Mouse (Mus musculus) limb, embryonic 14.5 days (tissue): Measurements from ENCODE around the gene Slc24a3. TPM values are rescaled to one million over a fixed set of nuclear protein-coding genes. Genes with fewer than 3 reads are reported as not detected.
A peak's percentile ranks its signal among the peaks of the same experiment; 100 is the strongest.

Experiments
- ATAC-seq: fragments of 200-750 bp; cut with Nextera tagmentation; 2 replicates; pipeline ENCODE4 v1.8.0; 2017; ENCODE audit warnings: low read depth, moderate number of reproducible peaks, moderate TSS enrichment; ENCODE audit not compliant: low FRiP score
- DNase-seq: peaks from one replicate; pipeline ENCODE4 v3.0.0-alpha.2; 2015; ENCODE audit warnings: low spot score
- H3K27ac ChIP-seq: fragments of 300-500 bp; sonication (generic); replicated peaks from 2 replicates; pipeline ENCODE4 v1.5.1; 2014; ENCODE audit warnings: low read depth, mild to moderate bottlenecking, low read length, moderate library complexity, mixed read lengths
- H3K27me3 ChIP-seq: fragments of 300-500 bp; sonication (generic); 2 replicates; pipeline ENCODE4 v1.6.1; 2014; ENCODE audit warnings: low read length, mixed read lengths; ENCODE audit not compliant: control insufficient read depth, insufficient read depth
- H3K36me3 ChIP-seq: fragments of 300-500 bp; sonication (generic); 2 replicates; pipeline ENCODE4 v1.6.1; 2014; ENCODE audit warnings: mild to moderate bottlenecking, low read length, moderate library complexity, mixed read lengths; ENCODE audit not compliant: control insufficient read depth, insufficient read depth
- H3K4me1 ChIP-seq: fragments of 300-500 bp; sonication (generic); 2 replicates; pipeline ENCODE4 v1.6.1; 2014; ENCODE audit warnings: antibody characterized with exemption, low read length, mixed read lengths; ENCODE audit not compliant: control insufficient read depth, insufficient read depth
- H3K4me2 ChIP-seq: fragments of 300-500 bp; sonication (generic); replicated peaks from 2 replicates; pipeline ENCODE4 v1.6.1; 2014; ENCODE audit warnings: low read depth, mild to moderate bottlenecking, low read length, moderate library complexity; ENCODE audit not compliant: severe bottlenecking
- H3K4me3 ChIP-seq: fragments of 300-500 bp; sonication (generic); replicated peaks from 2 replicates; pipeline ENCODE4 v1.5.1; 2014; ENCODE audit warnings: low read length
- H3K9ac ChIP-seq: fragments of 300-500 bp; sonication (generic); 2 replicates; pipeline ENCODE4 v1.6.1; 2014; ENCODE audit warnings: mild to moderate bottlenecking, low read depth, low read length, moderate library complexity; ENCODE audit not compliant: severe bottlenecking
- H3K9me3 ChIP-seq: fragments of 300-500 bp; sonication (generic); 2 replicates; pipeline ENCODE4 v1.6.1; 2016; ENCODE audit warnings: low read length; ENCODE audit not compliant: control insufficient read depth
- POLR2A ChIP-seq: fragments of 200-500 bp; IDR thresholded peaks from 2 replicates; pipeline ENCODE4 v1.8.0; 2012; ENCODE audit warnings: inconsistent platforms, mild to moderate bottlenecking, moderate library complexity, borderline replicate concordance; ENCODE audit not compliant: insufficient read depth, insufficient read length; ENCODE audit errors: extremely low read depth
- WGBS: fragments of 180-500 bp; shearing (Covaris S2); extraction: QIAGEN DNeasy Blood & Tissue Kit; methylation state at CpG from one replicate; pipeline ENCODE4 v1.1.7; 2014; 5-methylcytosine and 5-hydroxymethylcytosine counted together
- polyA plus RNA-seq, 2 experiments: library from polyadenylated mRNA; depleted of rRNA in 1 of 2; stranded (reverse) in 1 of 2; unstranded in 1 of 2; fragments of >200 nt; fragmentation: Nextera tagmentation in 1 of 2; extraction: Ambion mirVana in 1 of 2; gene quantifications; 2 replicates each; pipeline versions ENCODE4 v1.2.1 to v1.2.3; 2012 to 2014

Slc24a3 gene
- polyA plus RNA-seq, 2 experiments: 4.7 to 7.4 TPM

DNA sequence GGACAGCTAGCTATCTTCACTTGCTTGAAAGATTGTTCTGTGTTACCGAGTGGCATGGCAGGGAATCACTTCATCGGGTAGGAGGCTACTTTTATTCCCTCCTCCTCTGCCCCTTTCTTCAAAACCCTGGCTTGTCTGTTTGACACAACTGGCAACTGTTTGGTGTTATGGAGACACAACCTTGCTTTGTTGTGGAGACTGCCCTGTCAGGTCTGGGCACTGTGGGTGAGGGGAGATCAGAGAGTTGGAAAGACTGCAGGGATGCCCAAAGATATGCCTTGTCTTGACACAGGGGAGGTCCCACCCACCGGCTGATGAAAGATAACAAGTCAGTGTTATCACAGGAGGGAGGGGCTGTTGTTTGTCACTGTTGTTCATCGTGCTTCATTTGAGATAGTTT is 3.0 kb upstream of the Slc24a3 start:
- DNase-seq: no peak
- Histone ChIP-seq H3K9ac (no peak overlapping the region), H3K4me1 (peaks cover 7% of the 10 kb centered on the region; the same call in 1 of the 2 replicates), H3K9me3 (no peaks in the 10 kb centered on the region), H3K27ac (no peak overlapping the region), H3K4me2 (no peak overlapping the region), H3K4me3 (no peak overlapping the region), H3K36me3 (no peaks in the 10 kb centered on the region), H3K27me3 (peaks cover 6% of the 10 kb centered on the region; the same call in 1 of the 2 replicates)
- 58% methylated on average over 4 of the region's 4 CpGs for WGBS
- TF ChIP-seq POLR2A: no peak
- no peak for ATAC-seq

DNA sequence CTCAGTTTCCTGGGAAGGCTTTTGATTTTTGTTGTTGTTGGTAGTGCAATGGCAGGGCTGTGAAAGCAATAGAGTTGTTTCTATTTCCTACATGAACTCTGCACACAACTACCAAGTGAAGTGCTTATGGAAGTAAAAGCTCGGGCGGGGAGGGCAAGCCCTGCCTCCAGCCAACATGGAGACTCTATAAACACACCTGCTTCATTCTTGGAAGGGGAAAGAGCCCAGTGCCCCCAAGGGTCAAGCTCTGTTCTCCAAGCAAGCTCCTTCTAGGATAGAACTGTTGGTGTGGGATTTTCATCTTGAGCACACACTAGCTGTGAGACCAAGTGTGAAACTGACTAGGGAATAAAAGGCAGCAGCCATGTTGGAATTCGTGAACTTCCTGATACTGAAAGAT is 2.5 kb upstream of the Slc24a3 start:
- no peaks in the 10 kb centered on the region for H3K9me3 ChIP-seq
- H3K4me1 ChIP-seq: peaks cover 7% of the 10 kb centered on the region; the same call in 1 of the 2 replicates

DNA sequence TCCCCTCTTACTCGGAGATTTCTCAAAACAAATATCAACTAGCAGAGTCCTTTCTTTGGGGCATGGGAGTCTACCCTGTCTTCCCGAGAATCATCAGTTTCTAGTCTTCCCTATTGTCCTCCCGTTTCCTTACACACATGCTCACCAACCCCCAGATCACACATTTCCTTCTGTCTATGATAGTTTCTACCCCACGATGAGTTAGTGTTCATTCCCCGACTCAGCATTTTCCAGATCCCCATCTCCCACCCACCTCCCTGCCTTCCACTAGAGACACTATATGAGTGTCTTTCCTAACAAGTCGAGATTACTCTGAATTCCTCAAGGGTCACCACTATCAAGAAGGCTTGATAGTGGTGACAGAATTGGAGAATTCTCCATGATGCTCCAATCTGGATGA is 1.7 kb upstream of the Slc24a3 start:
- ATAC-seq: no peak
- WGBS: 88% methylated on average over 6 of the region's 6 CpGs

More for the DNA sequence above, 2.5 kb upstream of the Slc24a3 start:
- H3K27me3 ChIP-seq: peaks cover 11% of the 10 kb centered on the region
- no peaks in the 10 kb centered on the region for H3K36me3 ChIP-seq
- H3K4me3 ChIP-seq: no peak overlapping the region
- H3K4me2 ChIP-seq: no peak overlapping the region
- 90% methylated on average over 3 of the region's 3 CpGs for WGBS
- no peak for TF ChIP-seq POLR2A
- no peak overlapping the region for H3K27ac ChIP-seq
- DNase-seq (no peak), ATAC-seq (no peak)
- H3K9ac ChIP-seq: no peak overlapping the region

DNA sequence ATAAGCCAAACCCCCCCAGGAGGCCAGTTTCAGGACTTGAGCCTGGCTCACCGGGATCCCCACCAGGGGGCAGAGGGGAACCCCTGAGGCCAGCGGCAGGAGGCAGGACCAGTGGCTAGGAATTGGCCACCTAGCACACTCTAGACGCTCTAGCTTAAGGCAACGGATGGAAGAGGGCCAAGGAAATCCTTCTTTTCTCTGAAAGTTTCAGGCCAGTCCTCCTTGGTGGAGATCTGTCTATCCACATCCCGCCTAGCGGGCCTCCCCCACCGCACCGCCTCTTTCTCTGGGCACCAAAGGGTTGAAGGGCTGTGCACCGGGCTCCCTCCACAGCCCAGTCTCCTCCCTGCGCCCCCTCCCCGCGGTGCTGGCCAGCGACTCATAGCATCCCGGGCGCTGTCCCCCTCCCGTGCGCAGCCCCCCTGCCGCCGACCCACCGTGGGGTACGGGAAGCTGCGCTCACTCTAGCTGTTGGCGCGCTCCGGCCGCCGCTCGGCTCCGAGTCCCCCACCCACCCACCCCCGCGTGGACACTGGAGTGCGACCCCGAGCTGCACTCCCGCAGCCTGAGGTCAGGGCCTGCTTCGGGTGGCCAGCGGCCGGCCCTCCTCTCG is 397 bp upstream of the Slc24a3 start:
- ATAC-seq (peak; percentile 73), DNase-seq (peak; percentile 70)
- Histone ChIP-seq H3K36me3 (no peaks in the 10 kb centered on the region), H3K9ac (peak overlapping the region; percentile 74), H3K27me3 (peaks cover 12% of the 10 kb centered on the region), H3K4me2 (peak overlapping the region; percentile 92), H3K4me1 (0 out of 2 replicates have a peak, but pooled peaks cover 7% of the 10 kb centered on the region), H3K27ac (peak overlapping the region; percentile 65), H3K9me3 (no peaks in the 10 kb centered on the region), H3K4me3 (peak overlapping the region; percentile 69)
- WGBS: under 1% methylated on average over 26 of the region's 38 CpGs
- no peak for TF ChIP-seq POLR2A

More for the DNA sequence above, 1.7 kb upstream of the Slc24a3 start:
- no peaks in the 10 kb centered on the region for H3K9me3 ChIP-seq
- DNase-seq: no peak
- H3K27me3 ChIP-seq: peaks cover 12% of the 10 kb centered on the region
- H3K4me2 ChIP-seq: no peak overlapping the region
- H3K9ac ChIP-seq: no peak overlapping the region
- H3K4me1 ChIP-seq: peaks cover 7% of the 10 kb centered on the region; the same call in 1 of the 2 replicates
- H3K27ac ChIP-seq: no peak overlapping the region
- TF ChIP-seq POLR2A: no peak
- no peak overlapping the region for H3K4me3 ChIP-seq
- no peaks in the 10 kb centered on the region for H3K36me3 ChIP-seq

- 11% methylated on average over 10 of the region's 10 CpGs for WGBS
- H3K4me1 ChIP-seq: 0 out of 2 replicates have a peak, but pooled peaks cover 7% of the 10 kb centered on the region
- no peaks in the 10 kb centered on the region for H3K9me3 ChIP-seq
- H3K9ac ChIP-seq: peak overlapping the region; percentile 74
- no peak overlapping the region for H3K27ac ChIP-seq
- peak; percentile 9; the same call in 1 of the 2 replicates for ATAC-seq
- no peaks in the 10 kb centered on the region for H3K36me3 ChIP-seq
- peak overlapping the region; percentile 69 for H3K4me3 ChIP-seq
- peak overlapping the region; percentile 92 for H3K4me2 ChIP-seq
- no peak for DNase-seq
- no peak for TF ChIP-seq POLR2A
- H3K27me3 ChIP-seq: peaks cover 12% of the 10 kb centered on the region
These were observed 934 bp downstream of the Slc24a3 start for GRCm38 (mm10) chr2:145168405-145168971.
